Mouse (Mus musculus) heart, adult 2 months (tissue): ENCODE data around the gene Itln1. TPM values are rescaled to one million over a fixed set of nuclear protein-coding genes. Genes with fewer than 3 reads are reported as not detected.
A peak's percentile ranks its signal among the peaks of the same experiment; 100 is the strongest.

Experiments used
- DNase-seq, 2 experiments: peaks; one replicate each; pipeline ENCODE4 v3.0.0; 2021
- H3K27ac ChIP-seq: fragments of 200-600 bp; 2 replicates; pipeline ENCODE4 v1.8.1; 2022
- H3K27me3 ChIP-seq: fragments of 200-500 bp; 2 replicates; pipeline ENCODE4 v1.6.1; 2012; ENCODE audit warnings: mild to moderate bottlenecking, low read length, inconsistent platforms, mixed read lengths; ENCODE audit not compliant: control insufficient read depth, insufficient read depth
- H3K36me3 ChIP-seq: fragments of 200-500 bp; 2 replicates; pipeline ENCODE4 v1.6.1; 2012; ENCODE audit warnings: low read length, inconsistent platforms; ENCODE audit not compliant: control insufficient read depth, insufficient read depth
- H3K4me1 ChIP-seq: fragments of 200-500 bp; 2 replicates; pipeline ENCODE4 v1.6.1; 2011; ENCODE audit warnings: low read length; ENCODE audit not compliant: control insufficient read depth, insufficient read depth
- H3K4me3 ChIP-seq: fragments of 200-600 bp; 2 replicates; pipeline ENCODE4 v1.8.1; 2022
- H3K79me2 ChIP-seq: fragments of 200-500 bp; replicated peaks from 2 replicates; pipeline ENCODE4 v1.6.1; 2012; ENCODE audit warnings: mild to moderate bottlenecking, inconsistent platforms, low read length, moderate library complexity, mixed read lengths; ENCODE audit not compliant: control insufficient read depth, insufficient read depth
- H3K9ac ChIP-seq: fragments of 200-500 bp; 2 replicates; pipeline ENCODE4 v1.6.1; 2012; ENCODE audit warnings: low read depth, mild to moderate bottlenecking, control low read depth, inconsistent platforms, low read length, mixed read lengths
- CTCF ChIP-seq: fragments of 200-600 bp; IDR thresholded peaks from 2 replicates; pipeline ENCODE4 v1.8.1; 2022; ENCODE audit warnings: antibody characterized with exemption, mild to moderate bottlenecking, moderate library complexity
- EP300 ChIP-seq: fragments of 200-500 bp; IDR thresholded peaks from 2 replicates; pipeline ENCODE4 v1.6.1; 2011; ENCODE audit warnings: low read depth, low read length, control low read depth; ENCODE audit not compliant: insufficient read depth
- POLR2A ChIP-seq: fragments of 200-500 bp; IDR thresholded peaks from 2 replicates; pipeline ENCODE4 v1.6.1; 2011; ENCODE audit warnings: mild to moderate bottlenecking, low read depth, low read length, control low read depth; ENCODE audit not compliant: insufficient read depth
- WGBS: fragments of 180-500 bp; shearing (Covaris S2); methylation state at CpG from one replicate; pipeline ENCODE4 v1.1.7; 2018; 5-methylcytosine and 5-hydroxymethylcytosine counted together
- intact Hi-C: fragments of 180-260 bp; cut with DNase I; formaldehyde crosslinking; loops from one replicate; pipeline ENCODE4 v1.15.1; 2025
- polyA plus RNA-seq: library from polyadenylated mRNA; depleted of rRNA; stranded (reverse); fragments of >200 nt; gene quantifications from 2 replicates; pipeline ENCODE4 v1.2.3, GENCODE M21; 2012
- total RNA-seq, 2 experiments: library from RNA; stranded (reverse); gene quantifications; 2 replicates each; pipeline ENCODE4 v1.2.3; 2021

Itln1 gene
- total and polyA plus RNA-seq, 3 experiments = 0.16 TPM; not detected in 2

GRCm38 (mm10) chr1:171513234-171513633 is 21.9 kb downstream of the Itln1 start:
- 83% methylated on average over 2 of the region's 2 CpGs for WGBS
- peak; percentile 34 for TF ChIP-seq CTCF
- TF ChIP-seq POLR2A = no peak
- no peak for TF ChIP-seq EP300
- Histone ChIP-seq H3K4me1 (no peaks in the 10 kb centered on the region), H3K27me3 (no peaks in the 10 kb centered on the region), H3K79me2 (no peaks in the 10 kb centered on the region), H3K9ac (no peak overlapping the region), H3K36me3 (no peaks in the 10 kb centered on the region), H3K4me3 (no peak overlapping the region), H3K27ac (no peak overlapping the region)
- intact Hi-C loops = loop anchor here (1.0 kb wide), 1 partner anchor 25 kb away; no protein-coding TSS in a partner anchor
- no peak for DNase-seq

- Histone ChIP-seq H3K27me3 (no peaks in the 10 kb centered on the region), H3K36me3 (no peaks in the 10 kb centered on the region), H3K4me1 (no peaks in the 10 kb centered on the region), H3K79me2 (no peaks in the 10 kb centered on the region), H3K4me3 (peak overlapping the region; percentile 66), H3K27ac (no peak overlapping the region), H3K9ac (no peak overlapping the region)
- TF ChIP-seq CTCF (no peak), EP300 (no peak), POLR2A (no peak)
- intact Hi-C loops = loop anchor here (1.0 to 10.0 kb wide), 2 partner anchors 62 to 400 kb away; no protein-coding TSS in a partner anchor
- no peak for DNase-seq
- WGBS = 80% methylated on average over 4 of the region's 4 CpGs
Observed at GRCm38 (mm10) chr1:171504586-171504985, 30.5 kb downstream of the Itln1 start.

- no peaks in the 10 kb centered on the region for H3K79me2 ChIP-seq
- 1% methylated on average over 53 of the region's 53 CpGs for WGBS
- peak; percentile 74 to 77 for DNase-seq
- H3K4me1 ChIP-seq = no peaks in the 10 kb centered on the region
- H3K36me3 ChIP-seq = no peaks in the 10 kb centered on the region
- peak overlapping the region; percentile 66 for H3K4me3 ChIP-seq
- intact Hi-C loops = loop anchor here (1.0 to 10.0 kb wide), 3 partner anchors 63 to 465 kb away; no protein-coding TSS in a partner anchor
- TF ChIP-seq EP300 (no peak; the same call in 1 of the 2 replicates), POLR2A (peak; percentile 48), CTCF (no peak)
- H3K27me3 ChIP-seq = no peaks in the 10 kb centered on the region
- H3K9ac ChIP-seq = peak overlapping the region; percentile 70
- peak overlapping the region; percentile 88 for H3K27ac ChIP-seq
Observed at GRCm38 (mm10) chr1:171503592-171504291, 31.4 kb downstream of the Itln1 start.

- Histone ChIP-seq H3K79me2 (no peaks in the 10 kb centered on the region), H3K4me3 (peak within 1 kb of the TSS; percentile 66), H3K9ac (peak within 1 kb of the TSS; percentile 70), H3K27ac (peak within 1 kb of the TSS; percentile 88), H3K4me1 (no peaks in the 10 kb centered on the region), H3K27me3 (no peaks in the 10 kb centered on the region), H3K36me3 (no peaks in the 10 kb centered on the region)
- peak; percentile 90 for TF ChIP-seq CTCF
- peak; percentile 81; the same call in 1 of the 2 replicates for TF ChIP-seq EP300
- no peak; the same call in 1 of the 2 replicates for TF ChIP-seq POLR2A
- DNase-seq = peak; percentile 92 to 95
- intact Hi-C loops = loop anchor here (2.0 to 10.0 kb wide), 2 partner anchors 398 to 464 kb away; no protein-coding TSS in a partner anchor
- WGBS = under 1% methylated on average over 19 of the region's 19 CpGs
Observed at GRCm38 (mm10) chr1:171503250-171503591, 31.9 kb downstream of the Itln1 start, which contains the start of gene Alyref2. Alyref2 (plus strand) TSS chr1:171503478.

GRCm38 (mm10) chr1:171502388-171503249 is 32.5 kb downstream of the Itln1 start:
- no peaks in the 10 kb centered on the region for H3K36me3 ChIP-seq
- 0 out of 2 replicates have a peak, but pooled peaks have one; percentile 14 for TF ChIP-seq EP300
- TF ChIP-seq POLR2A = no peak
- TF ChIP-seq CTCF = peak; percentile 65
- peak; percentile 33 to 45 for DNase-seq
- H3K27me3 ChIP-seq = no peaks in the 10 kb centered on the region
- intact Hi-C loops = loop anchor here (2.0 to 10.0 kb wide), 2 partner anchors 398 to 464 kb away; no protein-coding TSS in a partner anchor
- no peaks in the 10 kb centered on the region for H3K4me1 ChIP-seq
- H3K4me3 ChIP-seq = peak overlapping the region; percentile 66
- no peak overlapping the region; the same call in 1 of the 2 replicates for H3K9ac ChIP-seq
- H3K79me2 ChIP-seq = no peaks in the 10 kb centered on the region
- WGBS = 4% methylated on average over 14 of the region's 14 CpGs
- H3K27ac ChIP-seq = peak overlapping the region; percentile 88

- peak overlapping the region; percentile 37; the same call in 1 of the 2 replicates for H3K27ac ChIP-seq
- intact Hi-C loops = loop anchor here (2.0 to 10.0 kb wide), 2 partner anchors 397 to 463 kb away; no protein-coding TSS in a partner anchor
- no peaks in the 10 kb centered on the region for H3K4me1 ChIP-seq
- WGBS = 5% methylated on average over 5 of the region's 5 CpGs
- no peaks in the 10 kb centered on the region for H3K36me3 ChIP-seq
- no peaks in the 10 kb centered on the region for H3K79me2 ChIP-seq
- H3K27me3 ChIP-seq = no peaks in the 10 kb centered on the region
- TF ChIP-seq CTCF (peak; percentile 80), POLR2A (no peak)
- peak; percentile 36 to 39 for DNase-seq
- H3K4me3 ChIP-seq = no peak overlapping the region
- H3K9ac ChIP-seq = no peak overlapping the region
Observed at GRCm38 (mm10) chr1:171501636-171502080, 33.4 kb downstream of the Itln1 start.
